Mouse (Mus musculus) limb, embryonic 13.5 days (tissue): Measurements from ENCODE around the gene Ndufc2. TPM values are rescaled to one million over a fixed set of nuclear protein-coding genes. Genes with fewer than 3 reads are reported as not detected.

ENCODE experiments used
- ATAC-seq: fragments of 200-750 bp; cut with Nextera tagmentation; 2 replicates; pipeline ENCODE4 v1.8.0; 2017; ENCODE audit warnings: low read depth, moderate number of reproducible peaks, moderate TSS enrichment; ENCODE audit not compliant: low FRiP score
- H3K27ac ChIP-seq: fragments of 300-500 bp; sonication (generic); 2 replicates; pipeline ENCODE4 v1.5.1; 2015; ENCODE audit warnings: inconsistent platforms, mild to moderate bottlenecking, moderate library complexity
- H3K27me3 ChIP-seq: fragments of 300-500 bp; sonication (generic); 2 replicates; pipeline ENCODE4 v1.6.1; 2015; ENCODE audit warnings: mild to moderate bottlenecking, inconsistent platforms
- H3K36me3 ChIP-seq: fragments of 300-500 bp; sonication (generic); 2 replicates; pipeline ENCODE4 v1.6.1; 2015; ENCODE audit warnings: inconsistent platforms, mild to moderate bottlenecking, moderate library complexity
- H3K4me1 ChIP-seq: fragments of 300-500 bp; sonication (generic); 2 replicates; pipeline ENCODE4 v1.6.1; 2015; ENCODE audit warnings: inconsistent platforms
- H3K4me2 ChIP-seq: fragments of 300-500 bp; sonication (generic); replicated peaks from 2 replicates; pipeline ENCODE4 v1.6.1; 2015; ENCODE audit warnings: inconsistent platforms, mild to moderate bottlenecking, moderate library complexity
- H3K4me3 ChIP-seq: fragments of 300-500 bp; sonication (generic); 2 replicates; pipeline ENCODE4 v1.5.1; 2015; ENCODE audit warnings: moderate library complexity, mild to moderate bottlenecking, inconsistent platforms
- H3K9ac ChIP-seq: fragments of 300-500 bp; sonication (generic); 2 replicates; pipeline ENCODE4 v1.6.1; 2015; ENCODE audit warnings: mild to moderate bottlenecking, inconsistent platforms
- H3K9me3 ChIP-seq: fragments of 300-500 bp; sonication (generic); 2 replicates; pipeline ENCODE4 v1.6.1; 2016; ENCODE audit warnings: inconsistent platforms
- WGBS: fragments of 180-500 bp; shearing (Covaris S2); methylation state at CpG from one replicate; pipeline ENCODE4 v1.1.7; 2015; 5-methylcytosine and 5-hydroxymethylcytosine counted together
- polyA plus RNA-seq: library from polyadenylated mRNA; unstranded; fragments of >200 nt; fragmentation: Nextera tagmentation; extraction: Ambion mirVana; gene quantifications from 2 replicates; pipeline ENCODE4 v1.2.1, GENCODE M21; 2015

Gene Ndufc2
- polyA plus RNA-seq, 1 experiment from 2014 or later = 345 TPM

DNA sequence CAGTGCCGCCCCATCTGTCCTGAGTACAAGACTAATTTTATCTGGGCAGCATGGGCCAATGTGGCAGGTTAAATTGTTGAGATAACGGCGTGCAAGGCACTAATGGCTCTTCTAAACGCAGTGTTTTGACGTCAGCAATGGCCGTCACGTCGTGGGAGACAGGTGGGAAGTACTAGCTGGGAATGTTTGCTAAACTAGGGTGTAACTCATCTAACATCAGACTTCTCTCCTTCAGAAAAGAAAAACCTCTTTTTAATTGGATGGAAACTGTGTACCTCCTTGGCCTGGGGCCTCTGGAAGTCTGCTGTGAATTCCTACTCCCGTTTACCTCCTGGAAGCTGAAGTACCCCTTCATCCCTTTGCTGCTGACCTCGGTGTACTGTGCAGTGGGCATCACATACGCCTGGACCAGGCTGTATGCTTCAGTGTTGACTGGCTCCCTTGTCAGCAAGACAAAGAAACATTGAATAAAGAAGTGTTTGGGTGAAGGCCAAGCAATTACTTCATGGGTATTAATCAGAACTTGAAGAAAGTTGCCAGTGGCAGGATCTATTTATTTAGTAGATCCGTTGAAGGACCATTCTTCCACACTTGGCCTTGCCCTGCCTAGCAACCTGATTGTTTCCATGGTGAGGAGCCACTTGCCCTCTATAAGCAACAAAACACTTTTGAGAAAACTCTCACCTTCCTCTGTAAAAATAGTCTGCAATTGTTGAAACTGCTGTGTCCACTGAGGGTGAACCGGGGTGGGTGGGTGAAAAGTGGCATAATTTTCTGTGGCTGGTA lies 8.3 kb upstream of the Ndufc2 start:
- H3K9ac ChIP-seq = no peak overlapping the region
- peaks cover 62% of the 10 kb centered on the region for H3K36me3 ChIP-seq
- H3K27me3 ChIP-seq = no peaks in the 10 kb centered on the region
- H3K4me2 ChIP-seq = no peak overlapping the region
- H3K4me3 ChIP-seq = no peak overlapping the region
- H3K27ac ChIP-seq = no peak overlapping the region
- no peak for ATAC-seq
- no peaks in the 10 kb centered on the region for H3K9me3 ChIP-seq
- no peaks in the 10 kb centered on the region for H3K4me1 ChIP-seq
- 88% methylated on average over 13 of the region's 13 CpGs for WGBS

DNA sequence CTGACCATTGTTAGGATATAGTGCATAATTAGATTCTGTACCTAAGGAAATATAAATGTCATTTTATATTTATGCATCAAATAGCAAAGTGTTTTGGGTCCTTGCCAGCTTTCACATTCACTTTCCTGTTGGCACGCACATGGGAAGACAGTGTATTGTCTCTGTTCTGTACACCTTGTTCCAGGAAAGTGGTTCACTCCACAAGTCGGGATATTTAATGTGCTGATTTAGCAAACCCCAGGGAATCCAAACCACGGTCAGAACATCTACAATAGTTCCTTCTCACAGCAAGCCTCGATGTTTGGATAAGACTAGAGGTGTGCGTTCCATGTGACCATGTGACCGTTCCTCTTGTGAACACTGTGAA lies 7.7 kb upstream of the Ndufc2 start:
- Histone ChIP-seq H3K9ac (no peak overlapping the region), H3K27ac (no peak overlapping the region), H3K36me3 (peaks cover 56% of the 10 kb centered on the region), H3K9me3 (no peaks in the 10 kb centered on the region), H3K4me2 (no peak overlapping the region), H3K4me1 (no peaks in the 10 kb centered on the region), H3K4me3 (no peak overlapping the region), H3K27me3 (no peaks in the 10 kb centered on the region)
- no peak for ATAC-seq
- 87% methylated on average over 6 of the region's 6 CpGs for WGBS

- H3K4me2 ChIP-seq = no peak overlapping the region
- WGBS = 78% methylated on average over 2 of the region's 2 CpGs
- H3K27me3 ChIP-seq = no peaks in the 10 kb centered on the region
- no peaks in the 10 kb centered on the region for H3K4me1 ChIP-seq
- ATAC-seq = no peak
- no peak overlapping the region for H3K27ac ChIP-seq
- no peak overlapping the region for H3K9ac ChIP-seq
- no peaks in the 10 kb centered on the region for H3K9me3 ChIP-seq
- H3K36me3 ChIP-seq = peaks cover 35% of the 10 kb centered on the region
- H3K4me3 ChIP-seq = no peak overlapping the region
These were observed 5.4 kb upstream of the Ndufc2 start for GRCm38 (mm10) chr7:97394375-97394774.

DNA sequence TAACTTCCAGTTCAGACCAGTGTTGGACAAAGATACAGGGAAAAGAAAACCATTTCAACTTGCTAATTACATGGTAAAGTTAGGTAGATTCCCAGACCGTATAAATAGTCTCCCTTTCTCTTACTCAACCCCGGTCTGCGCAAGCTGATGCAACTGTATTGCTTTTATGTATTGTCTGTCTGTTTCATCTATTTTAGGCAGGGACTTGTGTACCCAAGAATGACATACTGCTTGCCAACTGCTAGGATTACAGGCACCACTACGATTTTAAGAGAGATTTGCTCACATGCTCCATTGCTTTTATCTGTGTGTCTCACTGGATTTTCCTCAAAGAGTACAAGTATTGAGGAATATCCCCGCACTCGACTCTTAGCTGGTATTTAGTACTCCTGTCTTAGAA lies 860 bp upstream of the Ndufc2 start:
- no peak for ATAC-seq
- Histone ChIP-seq H3K9me3 (0 out of 2 replicates have a peak, but pooled peaks cover 9% of the 10 kb centered on the region), H3K4me2 (no peak overlapping the region), H3K9ac (no peak overlapping the region), H3K27ac (no peak overlapping the region), H3K27me3 (no peaks in the 10 kb centered on the region), H3K36me3 (peaks cover 21% of the 10 kb centered on the region), H3K4me3 (no peak overlapping the region), H3K4me1 (peaks cover 15% of the 10 kb centered on the region)
- 86% methylated on average over 6 of the region's 6 CpGs for WGBS

GRCm38 (mm10) chr7:97407145-97407544 lies 7.3 kb downstream of the Ndufc2 start:
- Histone ChIP-seq H3K27me3 (no peaks in the 10 kb centered on the region), H3K9me3 (0 out of 2 replicates have a peak, but pooled peaks cover 9% of the 10 kb centered on the region), H3K27ac (no peak overlapping the region), H3K4me1 (no peaks in the 10 kb centered on the region), H3K4me2 (no peak overlapping the region), H3K4me3 (no peak overlapping the region), H3K36me3 (peaks cover 63% of the 10 kb centered on the region), H3K9ac (no peak overlapping the region)
- WGBS = 83% methylated on average over 10 of the region's 10 CpGs
- 0 out of 2 replicates have a peak, but pooled peaks have one; percentile 28 for ATAC-seq

- Histone ChIP-seq H3K27ac (no peak overlapping the region), H3K4me1 (peaks cover 10% of the 10 kb centered on the region), H3K4me2 (no peak overlapping the region), H3K27me3 (no peaks in the 10 kb centered on the region), H3K9ac (no peak overlapping the region), H3K9me3 (no peaks in the 10 kb centered on the region), H3K4me3 (no peak overlapping the region), H3K36me3 (peaks cover 57% of the 10 kb centered on the region)
- WGBS = 89% methylated on average over 2 of the region's 2 CpGs
- no peak for ATAC-seq
These were observed 11.3 kb downstream of the Ndufc2 start for GRCm38 (mm10) chr7:97411106-97411505.

GRCm38 (mm10) chr7:97411575-97411974 lies 11.8 kb downstream of the Ndufc2 start:
- no peak for ATAC-seq
- H3K4me1 ChIP-seq = peaks cover 10% of the 10 kb centered on the region
- no peak overlapping the region for H3K4me2 ChIP-seq
- no peak overlapping the region for H3K27ac ChIP-seq
- H3K9ac ChIP-seq = no peak overlapping the region
- H3K36me3 ChIP-seq = peaks cover 57% of the 10 kb centered on the region
- no peak overlapping the region for H3K4me3 ChIP-seq
- no peaks in the 10 kb centered on the region for H3K27me3 ChIP-seq
- H3K9me3 ChIP-seq = no peaks in the 10 kb centered on the region
- WGBS = 84% methylated on average over 3 of the region's 3 CpGs

- Histone ChIP-seq H3K4me1 (peaks cover 10% of the 10 kb centered on the region), H3K9ac (no peak overlapping the region), H3K36me3 (peaks cover 36% of the 10 kb centered on the region), H3K4me3 (no peak overlapping the region), H3K27ac (no peak overlapping the region), H3K4me2 (no peak overlapping the region), H3K27me3 (no peaks in the 10 kb centered on the region), H3K9me3 (no peaks in the 10 kb centered on the region)
- ATAC-seq = no peak
- 93% methylated on average over 1 of the region's 1 CpGs for WGBS
These were observed 14.2 kb downstream of the Ndufc2 start for GRCm38 (mm10) chr7:97413981-97414380.

GRCm38 (mm10) chr7:97414426-97414825 lies 14.6 kb downstream of the Ndufc2 start:
- H3K27me3 ChIP-seq = no peaks in the 10 kb centered on the region
- no peak overlapping the region for H3K27ac ChIP-seq
- no peaks in the 10 kb centered on the region for H3K9me3 ChIP-seq
- H3K4me2 ChIP-seq = no peak overlapping the region
- no peak overlapping the region for H3K9ac ChIP-seq
- H3K4me3 ChIP-seq = no peak overlapping the region
- 91% methylated on average over 1 of the region's 1 CpGs for WGBS
- no peak for ATAC-seq
- H3K4me1 ChIP-seq = peaks cover 10% of the 10 kb centered on the region
- peaks cover 32% of the 10 kb centered on the region for H3K36me3 ChIP-seq

DNA sequence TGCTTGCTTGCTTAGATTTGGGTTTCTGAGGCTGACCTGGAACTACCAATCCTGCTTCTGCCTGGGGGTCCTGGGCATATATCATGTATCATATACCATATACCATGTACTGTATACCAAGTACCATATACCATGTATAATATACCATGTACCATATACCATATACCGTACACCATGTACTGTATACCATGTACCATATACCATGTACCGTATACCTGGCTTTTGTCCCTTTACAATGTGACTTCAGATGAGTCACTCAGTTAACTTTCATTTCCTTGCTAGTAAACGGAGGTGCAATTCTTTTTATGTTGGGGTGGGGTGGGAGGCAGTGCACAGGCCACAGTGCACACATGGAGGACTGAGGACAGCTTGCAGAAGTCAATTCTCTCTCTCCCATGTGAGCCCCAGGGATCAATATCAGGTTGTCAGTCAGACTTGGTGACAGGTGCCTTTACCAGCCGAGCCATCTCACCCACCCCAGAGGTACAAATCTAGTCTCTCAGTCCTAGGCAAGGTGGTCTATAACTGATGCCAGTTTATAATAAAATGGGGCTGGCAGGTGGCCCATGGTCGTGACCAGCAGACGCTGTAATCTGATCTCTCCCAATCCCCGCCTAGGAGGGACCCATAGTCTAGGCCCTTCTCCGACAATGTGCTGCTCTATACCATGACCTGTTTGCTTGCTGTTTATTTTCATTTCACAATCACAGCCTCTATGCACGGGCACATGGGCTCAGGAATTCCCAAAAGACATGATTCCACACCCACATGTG lies 15.3 kb downstream of the Ndufc2 start:
- WGBS = 37% methylated on average over 9 of the region's 9 CpGs
- ATAC-seq = 0 out of 2 replicates have a peak, but pooled peaks have one; percentile 18
- H3K4me1 ChIP-seq = peaks cover 10% of the 10 kb centered on the region
- no peaks in the 10 kb centered on the region for H3K9me3 ChIP-seq
- no peak overlapping the region for H3K4me2 ChIP-seq
- no peaks in the 10 kb centered on the region for H3K27me3 ChIP-seq
- no peak overlapping the region for H3K27ac ChIP-seq
- no peak overlapping the region for H3K4me3 ChIP-seq
- H3K9ac ChIP-seq = no peak overlapping the region
- H3K36me3 ChIP-seq = peaks cover 25% of the 10 kb centered on the region

DNA sequence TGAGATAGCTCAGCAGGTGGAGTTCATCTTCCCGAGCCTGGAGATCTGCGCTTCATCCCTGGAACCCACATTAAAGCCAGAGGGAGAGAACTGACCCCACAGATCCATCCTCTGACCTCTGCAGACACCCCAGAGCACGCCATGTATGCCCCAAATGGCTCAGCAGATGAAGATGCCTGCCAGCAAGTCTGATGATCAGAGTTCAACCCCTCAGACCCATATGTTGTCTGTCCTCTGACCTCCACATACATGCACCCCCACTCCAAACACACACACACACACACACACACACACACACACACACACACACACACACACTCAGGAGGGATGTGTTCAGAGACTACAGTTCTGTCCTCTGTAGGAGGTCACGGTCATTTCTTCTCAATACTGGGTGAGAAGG lies 16.7 kb downstream of the Ndufc2 start:
- no peak overlapping the region for H3K9ac ChIP-seq
- no peaks in the 10 kb centered on the region for H3K9me3 ChIP-seq
- no peak overlapping the region for H3K4me3 ChIP-seq
- peaks cover 10% of the 10 kb centered on the region for H3K4me1 ChIP-seq
- H3K27me3 ChIP-seq = no peaks in the 10 kb centered on the region
- ATAC-seq = no peak
- 87% methylated on average over 4 of the region's 4 CpGs for WGBS
- H3K36me3 ChIP-seq = peaks cover 11% of the 10 kb centered on the region
- no peak overlapping the region for H3K4me2 ChIP-seq
- no peak overlapping the region for H3K27ac ChIP-seq

DNA sequence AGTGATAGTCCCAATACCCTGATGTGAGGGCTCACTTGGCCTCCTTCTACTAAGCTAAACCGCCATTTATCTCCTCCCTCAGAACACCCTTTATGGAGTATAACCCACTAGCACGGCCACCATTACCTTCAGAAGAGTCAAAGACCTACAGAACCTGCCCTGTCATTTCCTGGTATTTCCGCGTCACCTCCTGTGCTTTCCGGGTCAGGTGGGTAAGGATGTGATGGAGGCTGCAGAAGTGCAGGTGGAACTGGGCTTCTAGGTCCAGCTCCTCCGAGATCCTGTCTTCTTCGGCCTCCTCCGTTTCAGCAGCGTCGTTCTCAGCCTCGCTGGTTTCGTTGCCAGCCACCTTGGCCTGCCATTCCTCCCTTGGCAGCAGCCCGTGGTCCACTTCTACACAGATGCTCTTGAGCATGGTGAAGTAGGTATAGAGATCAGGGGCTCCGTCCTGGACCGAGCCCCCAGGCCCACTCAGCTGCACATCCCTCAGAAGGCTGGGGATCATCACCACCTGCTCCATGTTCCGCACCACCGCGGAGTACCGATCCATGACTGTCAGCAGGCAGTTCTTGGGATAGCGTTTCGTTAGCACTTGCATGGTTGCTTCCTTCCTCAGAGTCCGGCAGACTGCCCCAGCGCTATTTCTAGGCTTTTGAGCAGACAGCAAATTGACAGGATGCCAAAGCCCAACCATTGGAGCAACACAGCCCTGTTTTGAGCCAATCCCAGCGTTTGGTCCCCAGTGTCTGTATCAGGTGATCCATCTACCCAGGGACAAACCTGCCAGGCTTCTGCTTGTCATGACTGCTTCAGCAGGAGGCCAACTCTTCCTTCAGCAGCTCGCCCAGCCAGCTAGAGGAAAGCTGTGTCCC lies 17.3 kb downstream of the Ndufc2 start, which contains the start of gene Thrsp:
Thrsp (minus strand) TSS at position 825 of the 872 bp plus-strand sequence.
- Histone ChIP-seq H3K9ac (no peak within 1 kb of the TSS), H3K4me2 (no peak within 1 kb of the TSS), H3K4me3 (no peak within 1 kb of the TSS), H3K27ac (no peak within 1 kb of the TSS), H3K9me3 (no peaks in the 10 kb centered on the region), H3K4me1 (peaks cover 10% of the 10 kb centered on the region), H3K27me3 (no peaks in the 10 kb centered on the region), H3K36me3 (peaks cover 8% of the 10 kb centered on the region; the same call in 1 of the 2 replicates)
- WGBS = 80% methylated on average over 25 of the region's 25 CpGs
- no peak for ATAC-seq
